Mouse (Mus musculus): Measurements from ENCODE around the gene Gm13276.
"Not testable (repeated sequence)": the region's sequence is repeated elsewhere in the genome, so short reads cannot be mapped to it uniquely, and the experiment has no call there.

The Gm13276 gene

DNA sequence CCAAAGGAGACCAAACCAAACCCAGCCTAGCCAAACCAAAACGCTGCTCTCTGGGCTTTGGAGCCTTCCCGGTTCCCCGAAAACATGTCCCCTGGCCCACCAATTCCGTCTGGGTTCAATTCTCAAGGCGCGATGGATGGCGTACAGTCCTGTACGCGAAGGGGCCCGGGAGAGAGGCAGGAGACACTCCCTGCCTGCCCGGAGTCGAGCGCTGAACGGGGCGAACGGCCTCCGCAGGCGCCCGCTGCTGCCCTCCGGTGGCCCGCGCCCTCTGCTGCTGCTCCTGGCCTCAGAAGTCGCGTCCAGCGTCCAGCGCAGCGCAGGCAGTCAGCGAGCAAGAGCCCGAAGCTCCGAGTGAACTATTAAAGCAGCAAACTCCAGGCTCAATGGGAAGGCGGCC, 3.2 kb upstream of the Gm13276 start:
- not testable (repeated sequence) for DNase-seq (ENCODE audit: low spot score)

GRCm38 (mm10) chr4:88788402-88788801, 2.9 kb downstream of the Gm13276 start, which contains the start of gene Gm13277:
Gene Gm13277, plus strand, starts transcription at chr4:88788632.
- not testable (repeated sequence) for DNase-seq (ENCODE audit: low spot score)

DNA sequence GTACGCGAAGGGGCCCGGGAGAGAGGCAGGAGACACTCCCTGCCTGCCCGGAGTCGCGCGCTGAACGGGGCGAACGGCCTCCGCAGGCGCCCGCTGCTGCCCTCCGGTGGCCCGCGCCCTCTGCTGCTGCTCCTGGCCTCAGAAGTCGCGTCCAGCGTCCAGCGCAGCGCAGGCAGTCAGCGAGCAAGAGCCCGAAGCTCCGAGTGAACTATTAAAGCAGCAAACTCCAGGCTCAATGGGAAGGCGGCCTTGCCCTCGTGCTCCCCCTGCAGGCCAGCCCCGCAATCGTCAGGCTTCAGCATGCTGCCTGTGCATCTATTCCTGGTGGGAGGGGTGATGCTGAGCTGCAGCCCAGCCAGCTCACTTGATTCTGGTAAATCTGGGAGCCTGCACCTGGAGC, 5.7 kb downstream of the Gm13276 start, which contains the start of gene Gm13278:
Gm13278 (plus strand) TSS at position 301 of the 400 bp plus-strand sequence.
- not testable (repeated sequence) for DNase-seq (ENCODE audit: low spot score)

GRCm38 (mm10) chr4:88793936-88794675, 8.6 kb downstream of the Gm13276 start, which contains the start of gene Gm13275:
Gene Gm13275, plus strand, starts transcription at chr4:88794487.
- peak; percentile 81 for DNase-seq (ENCODE audit: low spot score)

DNA sequence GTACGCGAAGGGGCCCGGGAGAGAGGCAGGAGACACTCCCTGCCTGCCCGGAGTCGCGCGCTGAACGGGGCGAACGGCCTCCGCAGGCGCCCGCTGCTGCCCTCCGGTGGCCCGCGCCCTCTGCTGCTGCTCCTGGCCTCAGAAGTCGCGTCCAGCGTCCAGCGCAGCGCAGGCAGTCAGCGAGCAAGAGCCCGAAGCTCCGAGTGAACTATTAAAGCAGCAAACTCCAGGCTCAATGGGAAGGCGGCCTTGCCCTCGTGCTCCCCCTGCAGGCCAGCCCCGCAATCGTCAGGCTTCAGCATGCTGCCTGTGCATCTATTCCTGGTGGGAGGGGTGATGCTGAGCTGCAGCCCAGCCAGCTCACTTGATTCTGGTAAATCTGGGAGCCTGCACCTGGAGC, 11.6 kb downstream of the Gm13276 start, which contains the start of gene Gm13279:
Gm13279 (plus strand) TSS at position 301 of the 400 bp plus-strand sequence.
- not testable (repeated sequence) for DNase-seq (ENCODE audit: low spot score)

- not testable (repeated sequence) for DNase-seq (ENCODE audit: low spot score)
Observed at GRCm38 (mm10) chr4:88799365-88799764, 13.9 kb downstream of the Gm13276 start, which contains the start of gene Gm13285. Gene Gm13285, plus strand, starts transcription at chr4:88799665.

GRCm38 (mm10) chr4:88802954-88803353, 17.4 kb downstream of the Gm13276 start, which contains the start of gene Gm13287:
Gene Gm13287, plus strand, starts transcription at chr4:88803254.
- DNase-seq (ENCODE audit: low spot score): not testable (repeated sequence)

- DNase-seq (ENCODE audit: low spot score): not testable (repeated sequence)
Observed at GRCm38 (mm10) chr4:88805231-88805630, 19.7 kb downstream of the Gm13276 start, which contains the start of gene Gm13288. Gene Gm13288, plus strand, starts transcription at chr4:88805531.

- not testable (repeated sequence) for DNase-seq (ENCODE audit: low spot score)
Observed at GRCm38 (mm10) chr4:88805761-88806160, 20.3 kb downstream of the Gm13276 start.

GRCm38 (mm10) chr4:88815928-88816327, 30.4 kb downstream of the Gm13276 start, which contains the start of gene Ifna7:
Gene Ifna7, plus strand, starts transcription at chr4:88816228.
- no peak for DNase-seq (ENCODE audit: low spot score)

DNA sequence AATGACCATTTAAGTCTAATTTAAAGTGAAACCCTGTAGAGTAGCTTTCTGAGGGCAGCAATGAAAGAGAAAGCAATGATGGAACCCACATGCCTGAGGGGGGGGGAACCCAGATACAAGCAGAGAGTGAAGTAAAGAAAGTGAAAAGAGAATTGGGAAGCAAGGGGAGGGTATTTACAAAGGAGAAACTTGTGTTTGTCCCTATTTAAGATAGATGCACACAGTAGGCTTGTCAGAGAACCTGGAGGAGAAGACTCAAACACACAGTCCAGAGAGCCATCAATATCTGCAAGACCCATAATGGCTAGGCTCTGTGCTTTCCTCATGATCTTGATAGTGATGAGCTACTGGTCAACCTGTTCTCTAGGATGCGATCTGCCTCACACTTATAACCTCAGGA, 34.1 kb downstream of the Gm13276 start, which contains the start of gene Ifna11:
Ifna11 (plus strand) TSS at position 301 of the 400 bp plus-strand sequence.
- no peak for DNase-seq (ENCODE audit: low spot score)

DNA sequence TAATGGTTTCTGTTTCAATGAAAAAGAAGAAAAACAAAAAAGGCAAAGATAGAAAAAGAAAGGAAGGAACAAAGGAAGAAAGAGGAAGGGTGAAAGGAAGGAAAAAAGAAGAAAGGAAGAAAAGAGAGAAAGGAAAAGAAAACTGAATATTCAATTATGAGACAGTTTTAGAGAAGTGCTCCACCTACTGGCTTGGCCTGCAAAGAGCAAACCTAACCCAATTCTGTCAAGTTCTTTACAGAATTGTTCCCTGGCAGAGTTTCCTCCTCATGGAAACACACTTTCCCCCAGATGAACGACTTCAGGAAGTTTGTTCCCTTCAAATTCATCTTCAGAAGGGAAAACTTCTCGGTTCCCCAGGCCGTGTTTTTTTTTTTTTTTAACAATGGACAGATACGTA, 37.5 kb downstream of the Gm13276 start:
- DNase-seq (ENCODE audit: low spot score): peak; percentile 8

GRCm38 (mm10) chr4:88827116-88827515, 41.6 kb downstream of the Gm13276 start, which contains the start of gene Ifna6:
Gene Ifna6, plus strand, starts transcription at chr4:88827416.
- DNase-seq (ENCODE audit: low spot score): not testable (repeated sequence)

GRCm38 (mm10) chr4:88830523-88830922, 45.0 kb downstream of the Gm13276 start:
- peak; percentile 22 for DNase-seq (ENCODE audit: low spot score)

DNA sequence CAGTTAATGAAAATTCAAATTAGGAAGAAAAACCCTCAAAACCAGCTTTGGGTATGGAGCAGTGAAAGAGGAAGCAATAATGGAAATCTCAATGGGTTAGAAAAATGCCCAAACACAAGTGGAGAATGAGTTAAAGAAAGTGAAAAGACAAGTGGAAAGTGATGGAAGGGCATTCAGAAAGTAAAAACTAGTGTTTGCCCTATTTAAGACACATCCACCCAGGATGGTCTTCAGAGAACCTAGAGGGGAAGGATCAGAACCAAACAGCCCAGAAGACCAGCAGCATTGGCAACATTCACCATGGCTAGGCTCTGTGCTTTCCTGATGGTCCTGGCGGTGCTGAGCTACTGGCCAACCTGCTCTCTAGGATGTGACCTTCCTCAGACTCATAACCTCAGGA, 49.7 kb downstream of the Gm13276 start, which contains the start of gene Ifna5:
Ifna5 (plus strand) TSS at position 301 of the 400 bp plus-strand sequence.
- DNase-seq (ENCODE audit: low spot score): not testable (repeated sequence)

Data from urinary bladder, postnatal 25 days (tissue).